Mouse (Mus musculus) forebrain, embryonic 13.5 days (tissue): ENCODE measurements at regions not wholly inside any gene's neighbourhood (a gene's known extent, or its start where the extent isn't known, plus 50 kb on each side); places are given as distances from the start of the nearest gene placed in this dataset.

Source experiments
- ATAC-seq: fragments of 200-750 bp; cut with Nextera tagmentation; 2 replicates; pipeline ENCODE4 v1.8.0; 2017
- H3K27ac ChIP-seq: fragments of 300-500 bp; sonication (generic); 2 replicates; pipeline ENCODE4 v1.5.1; 2015; ENCODE audit warnings: inconsistent platforms, mild to moderate bottlenecking, moderate library complexity
- H3K27me3 ChIP-seq: fragments of 300-500 bp; sonication (generic); 2 replicates; pipeline ENCODE4 v1.6.1; 2015; ENCODE audit warnings: mild to moderate bottlenecking, inconsistent platforms
- H3K36me3 ChIP-seq: fragments of 300-500 bp; sonication (generic); 2 replicates; pipeline ENCODE4 v1.6.1; 2015; ENCODE audit warnings: mild to moderate bottlenecking, inconsistent platforms; ENCODE audit not compliant: poor library complexity, severe bottlenecking
- H3K4me1 ChIP-seq: fragments of 300-500 bp; sonication (generic); 2 replicates; pipeline ENCODE4 v1.6.1; 2015; ENCODE audit warnings: inconsistent platforms
- H3K4me2 ChIP-seq: fragments of 300-500 bp; sonication (generic); 2 replicates; pipeline ENCODE4 v1.6.1; 2015; ENCODE audit warnings: inconsistent platforms, mild to moderate bottlenecking, moderate library complexity
- H3K4me3 ChIP-seq: fragments of 300-500 bp; sonication (generic); 2 replicates; pipeline ENCODE4 v1.5.1; 2015; ENCODE audit warnings: mild to moderate bottlenecking, inconsistent platforms
- H3K9ac ChIP-seq: fragments of 300-500 bp; sonication (generic); 2 replicates; pipeline ENCODE4 v1.6.1; 2015; ENCODE audit warnings: mild to moderate bottlenecking, inconsistent platforms
- H3K9me3 ChIP-seq: fragments of 300-500 bp; sonication (generic); replicated peaks from 2 replicates; pipeline ENCODE4 v1.6.1; 2016; ENCODE audit warnings: inconsistent platforms
- WGBS: fragments of 180-500 bp; shearing (Covaris S2); methylation state at CpG from one replicate; pipeline ENCODE4 v1.1.7; 2015; 5-methylcytosine and 5-hydroxymethylcytosine counted together

DNA sequence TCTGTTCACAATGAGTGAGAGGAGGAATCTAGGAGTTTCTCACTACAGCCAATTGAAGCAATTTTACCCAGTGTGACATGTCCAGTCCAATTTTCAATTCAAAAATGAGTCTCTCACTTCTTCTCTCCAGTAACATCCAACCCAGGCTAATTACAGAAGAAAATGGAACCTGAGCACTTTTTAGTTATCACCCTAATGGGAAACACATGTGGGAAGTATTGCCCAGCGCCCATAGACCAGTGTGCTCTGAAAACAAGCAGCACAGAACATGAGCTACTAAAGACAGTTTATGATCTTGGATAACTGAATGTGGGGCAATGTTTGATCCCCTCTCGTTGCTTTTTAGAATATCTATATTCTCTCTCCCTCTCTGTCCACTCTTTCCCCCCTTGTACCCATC, 70.5 kb upstream of the Efemp1 start:
- Histone ChIP-seq H3K4me3 (no peak overlapping the region), H3K9me3 (no peaks in the 10 kb centered on the region), H3K27ac (no peak overlapping the region), H3K4me2 (no peak overlapping the region), H3K36me3 (no peaks in the 10 kb centered on the region), H3K9ac (no peak overlapping the region), H3K4me1 (no peaks in the 10 kb centered on the region), H3K27me3 (no peaks in the 10 kb centered on the region)
- no peak for ATAC-seq
- 89% methylated on average over 2 of the region's 2 CpGs for WGBS

DNA sequence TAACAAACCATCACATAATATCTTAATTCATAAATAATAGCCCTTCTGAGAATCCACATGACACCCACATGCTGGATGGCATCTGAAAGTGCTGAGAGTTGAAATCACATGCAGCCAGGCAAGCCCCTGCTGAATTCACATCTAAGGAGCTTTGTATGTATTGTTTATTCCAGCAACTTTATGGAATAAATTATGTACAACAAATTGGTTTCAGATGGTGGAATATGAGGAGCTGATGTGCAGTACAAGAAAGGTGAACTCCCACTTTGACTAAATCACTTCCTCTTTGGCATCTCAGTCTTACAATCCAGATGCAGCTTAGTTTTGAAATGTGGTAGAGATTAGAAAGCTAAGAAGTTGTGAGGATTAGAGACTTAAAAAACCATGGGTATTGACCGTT, 82.2 kb upstream of the Efemp1 start:
- no peaks in the 10 kb centered on the region for H3K27me3 ChIP-seq
- no peak overlapping the region for H3K27ac ChIP-seq
- H3K4me3 ChIP-seq: no peak overlapping the region
- H3K36me3 ChIP-seq: no peaks in the 10 kb centered on the region
- no peak overlapping the region for H3K9ac ChIP-seq
- H3K4me2 ChIP-seq: no peak overlapping the region
- no peaks in the 10 kb centered on the region for H3K4me1 ChIP-seq
- 81% methylated on average over 1 of the region's 1 CpGs for WGBS
- H3K9me3 ChIP-seq: no peaks in the 10 kb centered on the region
- ATAC-seq: no peak

DNA sequence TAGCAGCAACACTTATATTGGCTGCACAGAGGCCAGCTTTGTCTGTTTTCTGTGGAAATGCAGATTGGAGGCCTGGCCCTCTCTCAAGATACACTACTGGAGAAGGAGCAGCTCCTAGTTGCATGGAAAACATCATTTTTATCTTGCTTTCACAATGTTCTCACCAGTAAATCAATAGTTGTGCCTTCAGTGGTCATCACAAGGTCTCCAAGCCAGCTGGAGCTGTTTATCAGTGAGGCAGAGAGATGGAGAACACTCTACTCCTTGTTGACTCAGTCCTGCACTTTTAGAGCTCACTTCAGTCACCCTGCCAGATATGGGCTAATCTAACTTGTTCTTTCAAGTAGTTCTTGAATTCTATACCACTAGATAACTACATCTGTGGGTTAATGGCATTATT, 92.3 kb upstream of the Efemp1 start:
- Histone ChIP-seq H3K4me1 (no peaks in the 10 kb centered on the region), H3K27ac (no peak overlapping the region), H3K36me3 (no peaks in the 10 kb centered on the region), H3K9me3 (no peaks in the 10 kb centered on the region), H3K9ac (no peak overlapping the region), H3K4me2 (no peak overlapping the region), H3K4me3 (no peak overlapping the region), H3K27me3 (no peaks in the 10 kb centered on the region)
- ATAC-seq: no peak

DNA sequence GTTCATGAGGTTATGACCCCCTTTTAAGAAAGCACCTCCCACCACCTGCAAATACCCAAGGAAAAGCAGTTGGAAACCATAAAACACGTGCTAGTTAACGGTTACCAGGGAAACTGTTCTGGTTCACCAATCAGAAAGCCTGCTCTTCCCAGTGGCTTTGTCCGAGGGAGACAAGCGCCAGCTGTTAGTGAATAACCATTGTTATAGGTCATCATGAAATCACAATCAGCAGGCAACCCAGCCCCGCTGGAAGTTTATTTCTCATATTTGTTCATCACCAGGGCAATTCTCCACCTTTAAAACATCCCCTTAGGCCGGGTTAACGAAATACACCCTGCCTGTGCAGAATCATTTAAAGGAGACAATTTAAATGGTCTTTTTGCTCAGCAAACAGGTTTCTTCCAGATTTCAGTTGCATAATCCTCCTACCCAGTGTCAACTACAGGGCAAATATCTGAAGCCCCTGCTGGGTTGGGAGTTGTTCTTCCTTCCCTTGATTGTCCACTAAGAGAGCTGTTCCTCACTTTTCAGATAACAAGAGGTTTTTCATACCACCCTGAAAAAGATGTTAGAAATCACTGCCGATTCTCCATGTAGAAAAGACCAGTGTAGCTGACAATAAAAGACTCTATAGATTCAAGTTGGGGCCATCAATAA, 117.9 kb upstream of the Efemp1 start:
- peak overlapping the region; percentile 47 for H3K4me2 ChIP-seq
- H3K4me1 ChIP-seq: peaks cover 7% of the 10 kb centered on the region
- under 1% methylated on average over 8 of the region's 8 CpGs for WGBS
- H3K27ac ChIP-seq: 0 out of 2 replicates have a peak overlapping the region, but pooled peaks have one; percentile 40
- no peaks in the 10 kb centered on the region for H3K36me3 ChIP-seq
- no peak overlapping the region for H3K4me3 ChIP-seq
- peak; percentile 93 for ATAC-seq
- no peaks in the 10 kb centered on the region for H3K9me3 ChIP-seq
- H3K9ac ChIP-seq: no peak overlapping the region
- no peaks in the 10 kb centered on the region for H3K27me3 ChIP-seq

DNA sequence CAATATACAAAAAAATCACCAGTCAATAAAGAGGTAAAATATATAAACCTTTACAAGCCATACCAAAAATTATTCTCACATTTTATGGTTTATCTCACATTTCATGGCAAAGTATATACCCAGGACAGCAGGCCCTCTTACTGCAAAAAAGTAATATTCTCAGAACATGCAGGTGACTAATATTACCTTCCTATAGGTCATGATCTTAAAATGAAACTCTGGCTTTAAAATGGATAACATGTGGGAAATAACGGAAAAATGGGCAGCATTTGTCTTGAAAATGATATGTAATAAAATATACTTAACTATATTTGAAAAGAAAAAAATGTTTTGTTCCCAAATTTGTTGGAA, 118.4 kb upstream of the Efemp1 start:
- H3K4me2 ChIP-seq: peak overlapping the region; percentile 47; the same call in 1 of the 2 replicates
- H3K36me3 ChIP-seq: no peaks in the 10 kb centered on the region
- H3K4me1 ChIP-seq: peaks cover 7% of the 10 kb centered on the region
- ATAC-seq: no peak
- no peak overlapping the region for H3K4me3 ChIP-seq
- H3K9me3 ChIP-seq: no peaks in the 10 kb centered on the region
- WGBS: 20% methylated on average over 1 of the region's 1 CpGs
- no peak overlapping the region for H3K27ac ChIP-seq
- no peaks in the 10 kb centered on the region for H3K27me3 ChIP-seq
- no peak overlapping the region for H3K9ac ChIP-seq

DNA sequence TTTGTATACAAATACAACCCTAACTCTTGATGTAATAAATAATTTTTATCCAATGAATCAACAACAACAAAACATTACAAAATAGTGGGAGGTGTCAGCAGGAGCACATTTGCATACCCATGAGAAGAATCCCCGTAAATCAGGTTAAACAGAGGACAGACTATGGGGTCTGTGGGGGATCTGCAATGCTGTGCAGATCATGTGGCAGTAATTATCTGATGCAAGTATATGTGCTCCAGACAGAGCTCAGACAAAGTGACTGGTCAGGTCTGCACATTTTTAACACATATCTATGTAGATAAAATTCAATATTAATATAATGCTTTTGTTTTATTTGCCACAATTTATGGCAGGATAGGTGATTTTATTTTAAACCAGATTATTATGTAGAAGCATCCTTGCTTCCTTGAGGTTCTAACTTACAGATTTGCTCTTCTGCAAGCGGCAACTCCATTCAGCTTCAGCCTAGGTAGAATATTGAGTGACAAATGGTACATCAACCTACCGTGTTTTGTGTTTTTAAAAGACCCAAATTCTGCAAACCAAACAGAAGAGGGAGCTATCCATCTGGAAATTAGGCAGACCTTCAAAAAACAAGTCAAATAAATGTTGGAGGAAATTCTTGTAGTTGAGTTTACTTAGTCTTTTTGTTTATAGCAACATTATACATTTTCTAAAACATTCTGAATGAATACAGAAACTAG, 119.0 kb upstream of the Efemp1 start:
- ATAC-seq: no peak
- H3K27ac ChIP-seq: no peak overlapping the region
- no peak overlapping the region for H3K4me3 ChIP-seq
- H3K4me1 ChIP-seq: peaks cover 7% of the 10 kb centered on the region
- H3K9me3 ChIP-seq: no peaks in the 10 kb centered on the region
- H3K4me2 ChIP-seq: no peak overlapping the region
- H3K36me3 ChIP-seq: no peaks in the 10 kb centered on the region
- WGBS: 21% methylated on average over 3 of the region's 3 CpGs
- H3K27me3 ChIP-seq: no peaks in the 10 kb centered on the region
- no peak overlapping the region for H3K9ac ChIP-seq

DNA sequence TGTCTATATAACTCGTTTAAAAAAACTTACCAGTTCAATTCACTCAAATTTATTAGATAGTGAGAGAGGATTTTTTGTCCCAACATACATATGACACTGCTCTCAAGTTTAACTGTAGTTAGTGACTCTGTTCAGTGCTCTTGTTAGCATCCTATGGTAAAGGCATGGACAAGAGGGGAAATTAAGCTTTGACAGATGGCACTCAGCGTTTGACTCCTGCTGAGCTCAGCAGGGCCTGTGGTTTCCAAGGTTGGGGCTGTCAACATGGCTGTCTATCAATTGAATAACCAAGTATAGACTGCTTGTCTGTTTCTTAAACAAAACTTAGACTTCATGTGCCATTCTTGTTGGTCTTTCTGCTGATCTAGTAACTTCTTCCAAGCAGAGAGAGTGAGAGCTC, 122.9 kb upstream of the Efemp1 start:
- H3K9ac ChIP-seq: no peak overlapping the region
- 54% methylated on average over 2 of the region's 2 CpGs for WGBS
- H3K36me3 ChIP-seq: no peaks in the 10 kb centered on the region
- H3K4me2 ChIP-seq: no peak overlapping the region
- ATAC-seq: no peak
- no peak overlapping the region for H3K4me3 ChIP-seq
- no peak overlapping the region for H3K27ac ChIP-seq
- H3K4me1 ChIP-seq: peaks cover 4% of the 10 kb centered on the region
- no peaks in the 10 kb centered on the region for H3K9me3 ChIP-seq
- H3K27me3 ChIP-seq: no peaks in the 10 kb centered on the region

DNA sequence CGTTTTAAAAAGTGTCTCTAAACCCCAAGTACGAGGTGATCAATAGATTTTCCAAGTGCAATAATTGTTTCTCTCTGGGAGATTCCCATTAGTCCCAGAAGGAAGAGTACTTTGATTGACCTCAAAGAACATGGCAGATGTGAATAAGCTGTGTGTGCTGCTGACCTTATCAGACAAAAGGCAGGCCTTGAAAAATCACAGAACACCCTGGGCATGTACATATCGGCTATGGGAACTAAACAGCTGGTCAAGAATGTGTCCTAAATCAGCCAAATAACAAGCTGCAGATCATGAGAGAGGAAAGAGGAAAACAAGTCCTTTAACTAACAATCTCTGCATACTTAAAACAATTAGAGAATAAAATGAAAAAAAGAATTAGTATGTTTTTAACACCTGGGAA, 125.4 kb upstream of the Ccdc85a start:
- Histone ChIP-seq H3K4me3 (no peak overlapping the region), H3K4me1 (no peaks in the 10 kb centered on the region), H3K4me2 (no peak overlapping the region), H3K36me3 (no peaks in the 10 kb centered on the region), H3K27me3 (no peaks in the 10 kb centered on the region), H3K9me3 (no peaks in the 10 kb centered on the region), H3K9ac (no peak overlapping the region), H3K27ac (no peak overlapping the region)
- WGBS: 73% methylated on average over 3 of the region's 3 CpGs
- no peak for ATAC-seq

DNA sequence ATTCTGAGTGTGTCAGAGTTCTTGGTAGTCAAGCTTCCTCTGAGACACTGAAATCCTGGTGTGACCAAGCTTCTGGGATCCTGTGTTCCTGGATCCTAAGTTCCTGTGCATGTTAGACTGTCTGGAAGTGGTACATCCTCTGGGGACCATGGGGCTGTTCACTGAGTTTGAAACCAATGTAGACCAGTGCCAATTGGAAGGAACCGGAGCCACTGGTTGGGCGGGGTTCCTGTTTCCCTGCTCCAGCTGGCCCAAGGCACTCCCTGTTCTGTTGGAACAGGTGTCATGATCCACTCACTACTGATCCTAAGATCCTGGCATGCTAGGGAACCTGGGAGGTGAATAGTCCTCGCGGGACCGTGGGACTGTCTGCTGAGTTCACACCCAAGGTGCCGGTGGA, 124.3 kb upstream of the Ccdc85a start:
- Histone ChIP-seq H3K27ac (no peak overlapping the region), H3K9ac (no peak overlapping the region), H3K4me1 (no peaks in the 10 kb centered on the region), H3K4me2 (no peak overlapping the region), H3K36me3 (no peaks in the 10 kb centered on the region), H3K9me3 (no peaks in the 10 kb centered on the region), H3K27me3 (no peaks in the 10 kb centered on the region), H3K4me3 (no peak overlapping the region)
- ATAC-seq: no peak
- 99% methylated on average over 6 of the region's 6 CpGs for WGBS

DNA sequence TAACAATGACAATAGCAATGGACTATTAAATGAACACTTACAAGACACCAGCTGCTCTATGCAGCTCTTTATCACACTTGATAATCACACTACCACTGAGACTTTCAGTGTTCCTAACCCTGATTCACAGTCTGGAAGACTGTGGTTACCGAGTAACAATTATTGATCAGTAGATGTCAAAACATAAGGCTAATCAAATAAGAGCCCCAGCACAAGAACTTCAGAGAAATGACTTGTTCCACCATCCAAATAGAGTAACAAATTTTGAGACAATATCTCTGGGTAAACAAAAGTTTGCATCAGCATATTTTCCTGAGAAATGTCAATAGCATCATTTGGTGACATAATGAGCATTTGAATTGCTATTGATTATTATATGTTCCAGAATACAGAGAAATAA, 118.3 kb upstream of the Ccdc85a start:
- WGBS: 76% methylated on average over 1 of the region's 1 CpGs
- no peak for ATAC-seq
- Histone ChIP-seq H3K36me3 (no peaks in the 10 kb centered on the region), H3K4me2 (no peak overlapping the region), H3K4me1 (peaks cover 9% of the 10 kb centered on the region), H3K27ac (no peak overlapping the region), H3K27me3 (no peaks in the 10 kb centered on the region), H3K9me3 (no peaks in the 10 kb centered on the region), H3K9ac (no peak overlapping the region), H3K4me3 (no peak overlapping the region)

DNA sequence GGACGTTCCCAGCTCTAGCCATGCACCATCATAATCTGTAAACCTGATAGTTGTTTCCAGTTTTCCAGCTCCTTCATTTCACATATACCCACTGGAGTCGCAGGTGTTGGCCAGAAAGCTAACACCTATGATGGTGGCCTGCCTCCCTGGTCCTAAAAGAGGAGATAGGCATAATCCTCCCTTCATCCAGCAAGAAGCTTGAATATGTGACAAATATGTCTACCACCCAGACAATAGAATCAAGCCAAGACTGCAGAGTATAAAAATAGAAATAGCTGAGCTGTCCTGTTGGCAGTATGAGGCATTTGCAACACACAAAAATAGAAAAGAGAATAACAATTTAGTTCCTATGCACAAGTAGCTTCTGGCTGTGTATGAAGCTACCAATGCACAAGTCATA, 117.3 kb upstream of the Ccdc85a start:
- ATAC-seq: no peak
- Histone ChIP-seq H3K4me3 (no peak overlapping the region), H3K4me1 (peaks cover 9% of the 10 kb centered on the region), H3K4me2 (no peak overlapping the region), H3K9ac (no peak overlapping the region), H3K9me3 (no peaks in the 10 kb centered on the region), H3K27ac (no peak overlapping the region), H3K36me3 (no peaks in the 10 kb centered on the region), H3K27me3 (no peaks in the 10 kb centered on the region)
- WGBS: 87% methylated on average over 2 of the region's 2 CpGs

DNA sequence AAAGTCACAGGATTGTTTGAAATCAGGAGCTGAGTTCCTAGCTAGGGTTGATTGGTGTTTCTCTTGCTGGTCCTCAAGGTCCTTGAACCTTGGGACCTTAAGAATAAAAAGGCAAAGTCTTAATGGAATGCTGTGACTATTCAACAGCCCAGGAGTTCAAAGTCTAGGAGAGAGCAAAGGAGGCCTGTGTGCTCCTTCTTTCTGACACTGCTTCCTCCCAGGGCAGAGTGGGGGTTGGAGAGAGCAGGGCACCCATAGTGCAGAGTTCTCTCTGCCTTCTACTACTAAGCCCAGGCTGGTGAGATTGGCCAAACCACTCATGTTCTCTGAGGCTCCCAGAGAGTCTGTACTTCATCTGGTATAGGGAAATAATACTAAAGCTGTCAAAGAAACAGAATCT, 115.6 kb upstream of the Ccdc85a start:
- no peak overlapping the region for H3K4me2 ChIP-seq
- H3K27ac ChIP-seq: no peak overlapping the region
- no peak for ATAC-seq
- no peaks in the 10 kb centered on the region for H3K27me3 ChIP-seq
- H3K36me3 ChIP-seq: no peaks in the 10 kb centered on the region
- H3K4me1 ChIP-seq: peaks cover 9% of the 10 kb centered on the region
- no peaks in the 10 kb centered on the region for H3K9me3 ChIP-seq
- no peak overlapping the region for H3K9ac ChIP-seq
- no peak overlapping the region for H3K4me3 ChIP-seq
